Mouse (Mus musculus): Measurements from ENCODE around the gene Ripk1. TPM values are rescaled to one million over a fixed set of nuclear protein-coding genes. Genes with fewer than 3 reads are reported as not detected.
"Not testable (repeated sequence)": the region's sequence is repeated elsewhere in the genome, so short reads cannot be mapped to it uniquely, and the experiment has no call there.

The Ripk1 gene
- polyA plus RNA-seq, 1 experiment from 2014 or later, result 17.2 TPM

DNA sequence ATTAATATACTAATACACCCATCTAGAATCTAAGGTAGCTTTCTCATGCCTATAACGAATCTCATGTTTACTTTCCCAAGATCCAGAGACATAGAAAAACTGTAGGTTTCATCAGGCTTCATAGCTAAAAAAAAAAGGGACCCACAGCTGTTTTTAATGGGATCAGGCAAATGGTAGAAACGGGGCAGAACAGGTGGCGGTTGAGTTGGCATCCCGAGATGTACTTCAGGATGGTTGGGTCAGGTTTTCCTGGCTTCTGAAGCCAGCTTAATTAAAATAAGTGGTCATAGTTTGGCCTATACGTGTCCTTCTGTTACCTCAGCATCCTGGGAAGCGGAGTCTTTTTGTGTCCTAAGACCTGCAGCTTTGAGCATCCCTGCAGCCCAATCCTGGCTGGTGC, 69.7 kb downstream of the Ripk1 start:
- H3K27ac ChIP-seq, result no peak overlapping the region
- 91% methylated on average over 6 of the region's 6 CpGs for WGBS
- no peak overlapping the region for H3K9ac ChIP-seq (ENCODE audit: low read depth, low read length)
- no peaks in the 10 kb centered on the region for H3K27me3 ChIP-seq (ENCODE audit: insufficient read depth, low read length)
- no peak overlapping the region for H3K4me2 ChIP-seq (ENCODE audit: low read length)
- 0 out of 2 replicates have a peak, but pooled peaks cover 3% of the 10 kb centered on the region for H3K36me3 ChIP-seq (ENCODE audit: insufficient read depth, low read length)
- H3K4me1 ChIP-seq (replicated peaks; ENCODE audit: insufficient read depth, low read length), result peaks cover 5% of the 10 kb centered on the region
- no peak for ATAC-seq (replicated peaks; ENCODE audit: low FRiP score, low read depth)
- DNase-seq (ENCODE audit: low spot score), result no peak
- no peak for TF ChIP-seq CTCF (IDR thresholded peaks at IDR 0.05; ENCODE audit: low read depth)
- no peak overlapping the region for H3K4me3 ChIP-seq (replicated peaks; ENCODE audit: low read depth, low read length)
- no peaks in the 10 kb centered on the region for H3K9me3 ChIP-seq (replicated peaks; ENCODE audit: low read length)

DNA sequence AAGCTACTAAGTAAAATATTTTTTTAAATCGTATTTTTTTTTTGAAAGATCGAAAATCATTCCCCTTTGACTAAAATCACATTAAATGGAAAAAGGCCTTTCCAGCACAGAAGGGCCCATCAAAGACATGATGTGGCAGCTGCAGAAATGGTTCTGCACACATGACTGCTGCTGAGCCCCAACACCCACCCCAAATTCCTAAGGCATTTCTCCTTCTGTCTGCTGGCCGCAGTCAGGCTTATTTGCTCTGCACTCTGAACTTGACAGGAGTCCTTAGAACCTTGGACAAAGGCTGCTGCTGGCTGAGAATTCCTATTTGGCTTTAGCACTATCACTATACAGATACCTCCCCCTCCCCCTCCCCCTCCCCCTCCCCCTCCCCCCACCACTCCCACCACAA, 70.7 kb downstream of the Ripk1 start:
- Histone ChIP-seq H3K36me3 (ENCODE audit: insufficient read depth, low read length) (no peaks in the 10 kb centered on the region), H3K4me3 (replicated peaks; ENCODE audit: low read depth, low read length) (no peak overlapping the region), H3K4me2 (ENCODE audit: low read length) (no peak overlapping the region), H3K4me1 (replicated peaks; ENCODE audit: insufficient read depth, low read length) (peaks cover 11% of the 10 kb centered on the region), H3K9me3 (replicated peaks; ENCODE audit: low read length) (no peaks in the 10 kb centered on the region), H3K9ac (ENCODE audit: low read depth, low read length) (no peak overlapping the region), H3K27ac (no peak overlapping the region), H3K27me3 (ENCODE audit: insufficient read depth, low read length) (no peaks in the 10 kb centered on the region)
- DNase-seq (ENCODE audit: low spot score) (no peak), ATAC-seq (replicated peaks; ENCODE audit: low FRiP score, low read depth) (no peak)
- WGBS, result 72% methylated on average over 3 of the region's 3 CpGs
- TF ChIP-seq CTCF (IDR thresholded peaks at IDR 0.05; ENCODE audit: low read depth), result no peak

GRCm38 (mm10) chr13:34074441-34074840, 72.3 kb downstream of the Ripk1 start:
- H3K4me1 ChIP-seq (replicated peaks; ENCODE audit: insufficient read depth, low read length), result peaks cover 14% of the 10 kb centered on the region
- not testable (repeated sequence) for H3K4me2 ChIP-seq (ENCODE audit: low read length); H3K9ac ChIP-seq (ENCODE audit: low read depth, low read length); ATAC-seq (replicated peaks; ENCODE audit: low FRiP score, low read depth); H3K4me3 ChIP-seq (replicated peaks; ENCODE audit: low read depth, low read length); H3K27me3 ChIP-seq (ENCODE audit: insufficient read depth, low read length); H3K27ac ChIP-seq; H3K36me3 ChIP-seq (ENCODE audit: insufficient read depth, low read length); DNase-seq (ENCODE audit: low spot score); H3K9me3 ChIP-seq (replicated peaks; ENCODE audit: low read length)
- WGBS, result 96% methylated on average over 9 of the region's 17 CpGs

DNA sequence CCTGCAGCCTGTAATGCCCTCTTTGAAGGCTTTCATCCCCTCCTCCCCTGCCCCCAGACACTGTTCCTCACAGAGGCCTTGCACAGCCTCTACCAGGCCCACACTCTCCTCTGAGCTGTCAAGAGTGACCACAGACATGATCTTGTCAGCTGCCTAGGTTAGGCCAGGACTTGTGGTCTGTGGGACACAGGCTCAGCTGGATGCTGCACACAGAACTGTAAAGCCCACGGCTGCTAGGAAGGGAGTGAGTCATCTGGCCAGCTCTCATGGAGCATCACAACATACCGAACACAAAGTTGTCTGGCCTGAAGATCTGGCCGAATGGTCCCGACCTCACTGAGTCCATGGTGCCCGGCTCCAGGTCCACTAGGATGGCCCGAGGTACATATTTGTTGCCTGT, 73.7 kb downstream of the Ripk1 start:
- not testable (repeated sequence) for H3K4me3 ChIP-seq (replicated peaks; ENCODE audit: low read depth, low read length); H3K36me3 ChIP-seq (ENCODE audit: insufficient read depth, low read length); H3K27ac ChIP-seq; H3K27me3 ChIP-seq (ENCODE audit: insufficient read depth, low read length); ATAC-seq (replicated peaks; ENCODE audit: low FRiP score, low read depth); H3K9ac ChIP-seq (ENCODE audit: low read depth, low read length); DNase-seq (ENCODE audit: low spot score); H3K4me2 ChIP-seq (ENCODE audit: low read length); H3K9me3 ChIP-seq (replicated peaks; ENCODE audit: low read length)
- H3K4me1 ChIP-seq (replicated peaks; ENCODE audit: insufficient read depth, low read length), result peaks cover 14% of the 10 kb centered on the region
- WGBS, result 85% methylated on average over 6 of the region's 6 CpGs

DNA sequence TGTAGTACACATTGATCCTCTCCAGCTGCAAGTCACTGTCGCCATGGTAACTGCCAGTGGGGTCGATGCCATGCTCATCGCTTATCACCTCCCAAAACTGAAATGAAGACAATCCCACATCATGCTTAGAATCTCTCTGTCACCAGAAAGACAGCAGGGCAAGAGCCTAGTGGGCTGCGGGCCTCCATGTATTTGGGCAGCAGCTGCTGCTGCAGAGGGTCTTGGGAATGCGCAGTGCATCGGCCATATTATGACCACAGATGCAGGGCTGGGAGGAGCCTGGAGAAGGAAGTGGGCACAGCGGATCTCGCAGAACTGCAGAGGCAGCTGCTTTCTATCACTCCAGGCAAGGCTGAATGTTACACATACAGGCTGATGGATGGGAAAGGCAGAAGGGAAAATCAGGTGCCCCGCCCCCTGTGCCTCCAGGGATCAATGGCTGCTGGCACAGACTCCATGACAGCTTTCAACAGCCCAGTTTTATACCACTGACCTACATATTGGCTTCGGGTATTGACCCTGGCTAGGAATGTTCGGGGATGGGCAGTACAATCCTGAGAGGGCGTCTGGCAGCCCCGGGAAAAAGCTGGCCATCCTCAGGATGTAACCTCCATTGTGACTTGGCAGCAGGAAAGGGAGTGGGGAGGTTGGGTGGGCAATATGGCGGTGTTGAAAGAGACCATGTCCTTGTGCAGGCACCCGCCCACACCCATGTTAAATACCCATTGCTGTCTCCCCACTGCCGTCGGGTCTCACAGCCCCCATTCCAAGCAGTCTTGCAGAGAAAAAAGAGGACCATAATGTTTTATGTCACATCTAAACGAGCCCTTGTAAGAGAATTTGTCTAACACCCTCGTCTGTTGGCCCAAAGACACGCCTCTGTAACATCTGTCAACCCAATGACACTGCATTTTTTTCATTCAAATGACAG, 74.7 kb downstream of the Ripk1 start:
- Histone ChIP-seq H3K4me3 (replicated peaks; ENCODE audit: low read depth, low read length) (peak overlapping the region; percentile 82), H3K4me1 (replicated peaks; ENCODE audit: insufficient read depth, low read length) (peaks cover 14% of the 10 kb centered on the region), H3K27me3 (ENCODE audit: insufficient read depth, low read length) (no peaks in the 10 kb centered on the region), H3K9me3 (replicated peaks; ENCODE audit: low read length) (no peaks in the 10 kb centered on the region), H3K36me3 (ENCODE audit: insufficient read depth, low read length) (no peaks in the 10 kb centered on the region), H3K27ac (no peak overlapping the region), H3K9ac (ENCODE audit: low read depth, low read length) (peak overlapping the region; percentile 78; the same call in 1 of the 2 replicates), H3K4me2 (ENCODE audit: low read length) (peak overlapping the region; percentile 94)
- no peak for TF ChIP-seq CTCF (IDR thresholded peaks at IDR 0.05; ENCODE audit: low read depth)
- no peak for DNase-seq (ENCODE audit: low spot score)
- WGBS, result 48% methylated on average over 20 of the region's 20 CpGs
- ATAC-seq (replicated peaks; ENCODE audit: low FRiP score, low read depth), result no peak

GRCm38 (mm10) chr13:34077492-34078271, 75.5 kb downstream of the Ripk1 start, which contains the start of gene Tubb2a:
TSS of gene Tubb2a (minus strand) at chr13:34078007.
- peaks cover 14% of the 10 kb centered on the region for H3K4me1 ChIP-seq (replicated peaks; ENCODE audit: insufficient read depth, low read length)
- DNase-seq (ENCODE audit: low spot score) (peak; percentile 94), ATAC-seq (replicated peaks; ENCODE audit: low FRiP score, low read depth) (peak; percentile 91)
- peak within 1 kb of the TSS; percentile 64 for H3K27ac ChIP-seq
- H3K36me3 ChIP-seq (ENCODE audit: insufficient read depth, low read length), result no peaks in the 10 kb centered on the region
- WGBS, result 1% methylated on average over 45 of the region's 45 CpGs
- peak within 1 kb of the TSS; percentile 94 for H3K4me2 ChIP-seq (ENCODE audit: low read length)
- H3K9ac ChIP-seq (ENCODE audit: low read depth, low read length), result peak within 1 kb of the TSS; percentile 78
- no peaks in the 10 kb centered on the region for H3K27me3 ChIP-seq (ENCODE audit: insufficient read depth, low read length)
- no peaks in the 10 kb centered on the region for H3K9me3 ChIP-seq (replicated peaks; ENCODE audit: low read length)
- peak within 1 kb of the TSS; percentile 82 for H3K4me3 ChIP-seq (replicated peaks; ENCODE audit: low read depth, low read length)
- TF ChIP-seq CTCF (IDR thresholded peaks at IDR 0.05; ENCODE audit: low read depth), result peak; percentile 67
